Mouse (Mus musculus) T-helper 1 cell (primary cell): ENCODE measurements at regions not wholly inside any gene's neighbourhood (a gene's known extent, or its start where the extent isn't known, plus 50 kb on each side); places are given as distances from the start of the nearest gene placed in this dataset.

Experiments used
- in situ Hi-C: fragments of 300-600 bp; cut with MboI, MseI; formaldehyde crosslinking; loops from one replicate; pipeline ENCODE4 v1.15.1; 2025; ENCODE audit warnings: high pct_unique_total_duplicates

DNA sequence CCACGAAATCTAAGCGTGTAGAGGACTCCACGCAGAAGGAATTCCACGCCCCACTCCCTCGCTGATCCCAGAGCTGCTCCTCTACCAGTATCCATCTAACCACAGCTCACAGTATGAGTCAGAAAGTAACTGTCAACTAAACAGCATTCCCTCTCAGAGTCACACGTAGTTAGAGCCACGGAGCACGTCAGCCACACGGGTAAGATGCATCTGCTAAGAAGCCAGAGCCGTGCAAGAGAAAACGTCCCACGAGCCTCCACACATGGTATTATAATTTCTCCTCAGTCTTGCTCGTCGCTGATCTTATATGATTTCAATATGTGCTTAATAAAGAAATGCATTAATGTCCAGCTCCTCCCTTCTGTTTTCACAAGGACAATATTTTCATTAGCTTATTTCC, 176.1 kb upstream of the Klf7 start:
- in situ Hi-C loops: no loop called here

DNA sequence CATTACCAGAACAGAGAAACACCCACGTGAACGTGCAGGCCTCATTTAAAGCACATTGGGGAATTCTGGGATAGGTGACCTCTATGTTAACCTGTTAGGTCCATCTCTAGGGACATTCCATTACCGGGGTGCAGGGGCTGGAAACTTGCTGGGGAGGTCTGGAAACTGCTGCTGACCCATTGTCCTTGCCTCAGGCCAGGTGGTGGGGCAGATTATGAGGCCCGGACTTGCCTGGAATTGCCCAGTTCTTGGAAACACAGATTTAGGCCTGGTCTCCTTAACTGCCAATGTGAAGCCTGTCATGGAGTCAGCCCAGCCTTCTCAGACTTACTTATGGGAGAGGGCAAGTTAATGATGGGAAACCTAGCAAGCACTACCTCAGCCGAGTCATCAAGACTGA, 175.3 kb upstream of the Klf7 start:
- in situ Hi-C loops: no loop called here

DNA sequence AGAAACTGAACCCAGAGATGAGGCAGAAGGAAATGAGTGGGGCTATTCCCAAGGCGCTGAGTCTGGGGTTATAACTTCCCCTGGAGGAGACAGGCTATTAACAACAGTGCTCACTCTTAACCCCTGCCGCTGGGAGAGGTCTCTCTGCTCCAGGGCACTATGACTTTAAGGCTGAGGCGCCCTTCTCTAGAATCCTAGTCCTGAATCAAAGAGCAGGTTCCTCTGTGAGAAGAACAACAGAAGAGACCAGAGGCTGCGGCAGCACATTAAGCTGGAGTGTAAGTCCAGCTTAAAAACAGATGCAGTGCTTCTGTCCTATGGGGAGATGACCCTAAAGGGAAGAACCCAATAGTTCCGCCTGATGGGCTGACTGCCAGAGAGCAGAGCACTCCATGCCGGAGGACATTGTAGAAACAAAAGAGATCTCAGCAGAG, 173.4 kb upstream of the Klf7 start:
- in situ Hi-C loops: no loop called here

DNA sequence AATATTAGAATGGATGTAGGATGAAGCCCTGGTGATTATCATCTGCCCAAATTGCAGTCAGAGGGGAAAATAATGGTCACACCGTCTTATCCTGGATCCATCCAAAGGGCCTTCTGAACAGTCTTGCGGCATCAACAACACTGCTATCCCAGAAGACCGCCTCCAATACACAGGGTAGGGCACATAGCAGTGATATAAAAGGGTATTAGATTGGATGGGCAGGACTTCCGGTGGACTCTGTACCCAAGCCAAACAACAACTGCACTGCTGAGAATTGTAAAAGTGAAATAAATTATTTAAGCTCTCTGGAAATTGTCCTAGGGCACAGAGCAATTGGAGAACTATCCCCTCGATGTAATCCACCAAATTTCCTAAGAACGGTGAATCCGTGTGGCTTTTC, 173.0 kb upstream of the Klf7 start:
- in situ Hi-C loops: no loop called here

DNA sequence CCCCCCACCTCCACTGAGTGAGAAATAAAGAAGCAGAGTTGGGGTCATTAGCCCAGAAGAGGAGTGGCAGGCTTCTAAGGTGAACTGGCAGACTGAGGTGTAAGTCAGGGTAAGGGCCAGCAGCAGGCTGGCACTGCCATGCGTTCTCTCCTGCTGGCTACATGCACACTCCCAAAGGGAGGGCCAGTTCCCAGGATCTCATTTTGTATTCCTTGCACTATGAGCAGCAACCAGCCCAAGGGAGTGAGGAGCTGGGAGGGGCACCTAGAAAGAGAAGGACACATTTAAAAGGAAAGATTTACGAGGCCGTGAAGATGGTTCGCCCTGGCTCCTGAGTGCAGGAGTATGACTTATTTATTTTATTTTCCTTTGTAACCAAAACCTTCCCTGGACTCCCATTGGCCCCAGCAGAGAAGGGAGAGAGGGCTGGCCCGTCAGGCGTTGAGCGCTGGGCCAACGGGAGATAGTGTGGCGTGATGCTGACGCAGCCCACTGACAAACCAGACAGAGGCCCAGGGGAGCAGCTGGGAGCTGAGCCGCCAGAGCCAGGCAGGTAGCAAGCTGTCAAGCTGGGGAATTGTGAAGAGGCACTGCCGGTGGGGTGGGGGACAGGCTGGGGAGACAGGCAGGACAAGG, 166.8 kb upstream of the Klf7 start:
- in situ Hi-C loops: no loop called here

DNA sequence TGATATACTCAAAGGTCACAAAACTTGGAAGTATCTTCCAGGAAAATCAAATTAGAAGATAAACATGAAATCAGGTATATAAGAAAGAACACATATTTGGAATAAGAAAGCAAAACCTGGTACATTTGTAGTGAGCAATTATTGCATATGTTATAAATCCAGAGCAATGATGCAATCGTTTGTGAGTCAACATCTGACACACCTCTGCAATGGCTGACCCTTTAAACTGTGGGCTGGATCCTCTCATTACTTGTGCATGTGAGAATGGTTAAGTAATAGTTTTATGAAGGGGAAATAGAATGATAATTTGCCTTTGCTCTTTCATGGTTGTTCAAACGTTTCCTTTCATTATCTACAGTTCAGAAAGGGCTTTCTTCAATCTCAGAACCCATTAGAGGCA, 165.0 kb upstream of the Klf7 start:
- in situ Hi-C loops: no loop called here

- in situ Hi-C loops: no loop called here
Observed at GRCm38 (mm10) chr1:64284656-64285055, 162.6 kb upstream of the Klf7 start.

- in situ Hi-C loops: no loop called here
Observed at GRCm38 (mm10) chr1:64275865-64276264, 153.8 kb upstream of the Klf7 start.

DNA sequence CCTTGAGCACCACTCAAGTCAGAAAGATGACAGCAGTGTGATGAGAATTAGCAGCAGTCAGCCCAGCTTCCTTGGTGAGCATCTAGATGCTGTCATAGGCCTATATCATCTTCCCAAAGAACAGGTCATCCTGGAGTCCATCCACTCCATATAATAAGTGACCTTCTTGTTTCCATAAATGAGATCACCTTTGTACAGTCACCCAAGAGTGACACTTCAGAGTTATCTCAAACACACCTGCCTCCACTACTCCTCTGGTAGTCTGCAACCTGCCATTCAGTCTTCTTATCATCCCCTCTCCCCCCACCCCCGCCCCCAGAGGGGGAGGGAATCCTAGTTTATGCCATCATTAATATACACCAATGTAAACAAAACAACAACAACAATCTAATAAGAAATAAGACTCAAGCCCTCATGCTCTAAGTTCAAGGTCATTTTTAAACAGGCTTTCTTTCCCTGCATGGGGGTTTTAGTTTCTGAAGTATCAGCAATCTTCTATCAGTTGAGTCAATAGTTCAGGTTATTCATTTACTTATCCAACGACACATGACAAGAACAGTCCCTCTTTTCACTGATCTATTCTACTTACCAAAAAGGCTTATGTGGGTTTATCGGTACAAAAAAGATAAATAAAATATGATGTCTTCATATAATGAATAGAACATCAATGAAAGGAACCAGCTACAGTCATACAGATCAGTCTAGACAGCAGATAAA, 153.2 kb upstream of the Klf7 start:
- in situ Hi-C loops: no loop called here

DNA sequence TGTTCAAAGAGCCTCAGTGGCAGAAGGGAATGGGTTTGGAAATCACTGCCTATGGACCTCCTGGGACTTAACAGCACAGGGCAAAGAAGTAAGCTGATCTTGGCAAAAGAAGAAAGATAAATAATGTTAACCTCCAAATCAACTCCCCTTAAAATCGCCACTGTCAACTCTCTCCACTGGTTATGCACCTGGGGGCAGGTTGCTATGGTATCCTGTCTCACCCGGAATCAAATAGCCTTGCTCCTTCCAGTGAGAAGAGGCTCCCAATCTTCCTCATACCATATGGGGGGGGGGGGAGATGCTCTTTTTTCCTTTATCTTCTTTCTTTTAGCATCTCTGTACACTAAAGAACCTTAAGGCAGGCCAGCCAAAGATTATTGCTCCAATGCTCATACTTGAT, 135.2 kb upstream of the Klf7 start:
- in situ Hi-C loops: no loop called here

GRCm38 (mm10) chr1:64255554-64256295, 133.6 kb upstream of the Klf7 start:
- in situ Hi-C loops: no loop called here

DNA sequence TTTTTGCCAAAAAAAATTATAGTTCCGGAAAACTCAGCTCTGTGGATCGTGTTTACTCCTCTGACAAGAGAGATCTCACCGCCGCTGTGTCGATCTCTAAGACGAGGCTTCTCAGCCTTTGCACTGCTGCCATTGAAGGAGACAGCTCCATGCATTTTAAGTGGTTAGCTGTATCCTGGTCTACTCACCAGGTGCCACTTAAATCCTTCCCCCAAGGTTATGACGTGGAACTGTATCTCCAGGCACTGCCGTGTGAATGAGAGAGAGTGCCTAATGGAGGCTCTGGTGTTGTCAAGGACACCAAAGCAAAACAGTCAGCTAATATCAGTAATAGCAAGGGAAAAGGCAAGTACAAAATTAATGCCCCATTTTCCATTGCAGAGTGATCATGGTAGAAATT, 132.6 kb upstream of the Klf7 start:
- in situ Hi-C loops: no loop called here

- in situ Hi-C loops: no loop called here
Observed at GRCm38 (mm10) chr1:64253996-64254395, 131.9 kb upstream of the Klf7 start.

DNA sequence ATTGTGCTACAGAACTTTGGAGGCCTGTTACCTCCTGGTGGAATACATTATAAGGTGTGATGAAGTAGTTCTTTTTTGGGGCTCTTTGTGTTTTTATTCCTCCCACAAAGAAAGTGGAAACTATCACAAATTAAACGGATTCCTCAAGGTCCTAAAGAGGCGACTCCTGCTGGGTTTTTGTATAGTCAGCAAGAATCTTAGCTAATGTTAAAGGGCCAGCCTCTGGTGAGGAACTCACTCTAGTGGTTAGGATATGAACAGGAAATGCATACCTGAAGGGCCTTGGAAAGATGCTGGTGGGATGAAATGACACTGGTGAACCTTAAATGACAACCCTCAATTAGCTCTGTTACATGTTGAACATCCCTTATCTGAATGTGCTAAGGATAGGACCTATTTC, 120.3 kb upstream of the Klf7 start:
- in situ Hi-C loops: no loop called here

GRCm38 (mm10) chr1:64229654-64230053, 107.6 kb upstream of the Klf7 start:
- in situ Hi-C loops: no loop called here

DNA sequence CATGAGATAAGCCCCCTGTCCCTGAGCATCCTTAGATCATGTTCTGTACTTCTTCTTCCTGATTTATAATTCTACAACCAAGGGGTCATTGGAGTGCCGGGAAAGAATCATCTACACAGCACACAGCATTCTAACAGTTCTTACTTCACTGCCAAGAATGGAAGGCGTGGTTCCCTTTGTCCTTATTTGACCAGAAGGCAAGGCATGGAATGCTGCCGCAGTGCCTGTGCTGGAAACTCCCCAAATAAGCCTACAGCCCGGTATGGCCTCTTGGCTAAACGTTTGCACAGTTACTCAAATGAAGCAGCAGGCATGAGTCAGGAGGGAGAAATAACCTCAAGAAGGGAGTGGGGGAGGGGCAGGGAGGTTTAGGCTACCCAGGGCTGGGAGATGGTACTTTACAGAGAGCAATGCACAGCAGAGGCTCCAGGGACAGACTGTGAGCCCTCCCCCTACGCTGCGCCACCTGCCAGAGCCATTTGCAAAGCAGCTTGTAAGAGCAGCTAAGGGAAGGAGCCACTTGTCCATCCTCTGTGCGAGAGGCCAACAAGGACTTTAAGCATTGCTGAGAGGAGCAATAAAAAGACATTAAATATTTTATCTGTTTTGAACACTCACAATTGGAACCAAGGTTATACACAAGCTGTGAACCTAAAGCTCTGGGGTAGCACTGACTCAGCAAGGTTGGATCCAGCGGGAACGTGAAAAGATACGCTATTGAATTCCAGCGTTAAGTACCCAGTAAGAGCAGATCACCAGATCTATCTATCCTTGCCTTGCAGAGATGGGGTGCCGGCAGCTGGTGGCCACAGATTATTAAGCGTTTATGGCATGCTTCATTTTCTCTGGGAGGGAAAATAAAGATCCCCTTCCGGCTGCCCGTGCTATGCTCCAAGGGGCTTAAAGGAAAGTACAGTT, 104.2 kb upstream of the Klf7 start:
- in situ Hi-C loops: no loop called here

DNA sequence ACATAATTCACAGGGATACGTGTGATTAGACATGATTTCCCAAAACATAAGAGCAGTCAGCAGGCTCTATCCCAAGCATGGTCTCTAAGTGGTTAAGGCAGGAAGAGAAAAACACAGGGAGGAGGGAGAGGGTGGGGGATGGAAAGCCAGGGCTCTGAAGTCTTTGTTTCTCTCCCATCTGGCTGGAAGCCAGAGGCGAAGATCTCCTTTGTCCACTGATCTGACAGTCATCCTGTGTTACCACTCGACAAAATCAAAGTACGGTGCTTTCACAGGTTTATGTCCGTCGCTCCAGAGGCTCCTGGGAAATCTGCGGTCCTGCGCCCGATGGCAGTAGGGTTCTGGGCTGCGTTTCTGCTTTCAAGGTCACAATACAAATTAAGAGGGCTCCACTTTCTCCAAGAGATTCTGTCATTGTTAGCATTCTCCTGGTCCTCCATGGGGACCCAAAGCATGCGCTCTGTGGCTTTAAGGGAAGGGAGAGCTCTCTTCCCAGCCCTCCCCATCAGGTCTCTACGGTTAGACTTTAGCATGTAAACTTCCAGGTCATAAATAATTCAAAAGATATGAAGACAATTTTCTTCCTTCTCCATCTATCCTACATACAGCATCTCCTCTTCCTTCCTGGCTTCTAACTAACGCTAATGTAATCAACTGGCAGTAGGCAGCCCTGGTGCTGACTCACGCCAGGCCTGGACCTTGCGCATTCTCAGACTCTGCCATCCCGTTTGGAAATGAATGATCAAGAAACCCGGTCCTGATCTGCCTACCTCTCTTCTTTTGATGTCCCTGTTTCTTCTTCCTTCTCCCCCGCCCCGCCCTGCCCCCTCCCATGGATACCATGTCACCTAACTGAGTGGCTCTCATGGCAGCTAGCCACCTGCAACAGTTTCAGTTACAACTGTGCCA, 102.0 kb upstream of the Klf7 start:
- in situ Hi-C loops: no loop called here

- in situ Hi-C loops: no loop called here
Observed at GRCm38 (mm10) chr1:64222475-64222874, 100.4 kb upstream of the Klf7 start.

DNA sequence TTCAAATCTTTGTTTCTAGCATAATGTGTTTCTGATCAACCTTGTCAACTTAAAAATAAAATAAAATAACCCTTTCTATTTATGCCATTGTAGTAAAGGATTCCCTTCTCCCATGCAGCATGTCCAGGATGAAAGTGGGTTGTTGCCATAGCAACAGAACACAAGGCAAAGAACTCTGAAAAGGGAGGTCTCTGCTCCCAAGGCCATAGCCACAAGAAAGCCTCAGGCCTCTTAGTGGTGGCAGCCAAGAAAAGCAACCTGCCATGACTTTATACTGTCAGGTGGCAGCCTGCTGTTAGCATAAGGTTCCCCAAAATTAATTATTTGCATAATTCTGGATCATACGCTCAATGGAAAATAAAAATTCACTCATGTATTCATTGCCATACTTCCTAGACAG, 98.4 kb upstream of the Klf7 start:
- in situ Hi-C loops: no loop called here

- in situ Hi-C loops: no loop called here
Observed at GRCm38 (mm10) chr1:64220040-64220439, 98.0 kb upstream of the Klf7 start.

DNA sequence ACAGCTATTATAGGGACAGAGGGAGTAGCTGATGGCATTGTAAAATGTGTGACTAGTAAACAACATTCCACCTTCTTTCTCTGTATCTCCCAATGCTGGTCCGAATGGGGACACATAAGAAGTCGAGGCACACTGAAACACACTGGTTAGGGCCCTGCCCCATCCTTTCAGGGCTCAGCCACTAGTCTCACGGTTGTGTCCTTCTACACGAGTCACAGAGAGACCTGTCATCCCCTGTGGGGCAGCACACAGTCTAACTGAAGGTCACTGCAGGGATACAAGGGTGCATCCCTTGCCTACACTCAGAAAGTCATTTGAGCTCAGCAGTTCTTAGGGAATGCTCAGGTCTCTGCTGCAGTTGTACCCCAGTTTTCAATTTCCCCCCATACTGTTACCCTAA, 93.6 kb upstream of the Klf7 start:
- in situ Hi-C loops: no loop called here
